Mouse (Mus musculus) heart, postnatal 0 days (tissue): ENCODE data around the gene Efcab1. TPM values are rescaled to one million over a fixed set of nuclear protein-coding genes. Genes with fewer than 3 reads are reported as not detected.
"Not testable (repeated sequence)": the region's sequence is repeated elsewhere in the genome, so short reads cannot be mapped to it uniquely, and the experiment has no call there.

ENCODE experiments used
- ATAC-seq: fragments of 200-750 bp; cut with Nextera tagmentation; 2 replicates; pipeline ENCODE4 v1.8.0; 2017; ENCODE audit warnings: low read depth, moderate number of reproducible peaks, moderate library complexity; ENCODE audit not compliant: insufficient read depth
- DNase-seq: peaks from one replicate; pipeline ENCODE4 v3.0.0-alpha.2; 2016; ENCODE audit warnings: low spot score
- H3K27ac ChIP-seq: fragments of 300-500 bp; sonication (generic); 2 replicates; pipeline ENCODE4 v1.5.1; 2014; ENCODE audit warnings: low read depth, mild to moderate bottlenecking
- H3K27me3 ChIP-seq: fragments of 300-500 bp; sonication (generic); 2 replicates; pipeline ENCODE4 v1.6.1; 2014; ENCODE audit warnings: low read length, mixed read lengths; ENCODE audit not compliant: control insufficient read depth, insufficient read depth
- H3K36me3 ChIP-seq: fragments of 300-500 bp; sonication (generic); replicated peaks from 2 replicates; pipeline ENCODE4 v1.6.1; 2014; ENCODE audit warnings: low read length, mixed read lengths; ENCODE audit not compliant: control insufficient read depth, insufficient read depth
- H3K4me1 ChIP-seq: fragments of 300-500 bp; sonication (generic); 2 replicates; pipeline ENCODE4 v1.6.1; 2014; ENCODE audit warnings: antibody characterized with exemption; ENCODE audit not compliant: control insufficient read depth, insufficient read depth
- H3K4me2 ChIP-seq: fragments of 300-500 bp; sonication (generic); 2 replicates; pipeline ENCODE4 v1.6.1; 2014; ENCODE audit warnings: low read depth, mild to moderate bottlenecking, low read length, moderate library complexity
- H3K4me3 ChIP-seq: fragments of 300-500 bp; sonication (generic); 2 replicates; pipeline ENCODE4 v1.5.1; 2014; ENCODE audit warnings: low read depth, low read length
- H3K9ac ChIP-seq: fragments of 300-500 bp; sonication (generic); replicated peaks from 2 replicates; pipeline ENCODE4 v1.6.1; 2014; ENCODE audit warnings: low read depth, low read length, mixed read lengths
- H3K9me3 ChIP-seq: fragments of 300-500 bp; sonication (generic); replicated peaks from 2 replicates; pipeline ENCODE4 v1.6.1; 2016; ENCODE audit warnings: low read length; ENCODE audit not compliant: control insufficient read depth
- CTCF ChIP-seq: IDR thresholded peaks from 2 replicates; pipeline ENCODE4 v1.5.1; 2016; ENCODE audit warnings: antibody characterized with exemption, control low read depth, low read depth
- EP300 ChIP-seq: IDR thresholded peaks from 2 replicates; pipeline ENCODE4 v1.6.1; 2016; ENCODE audit warnings: antibody characterized with exemption, low read depth
- WGBS: fragments of 180-500 bp; shearing (Covaris S2); extraction: QIAGEN DNeasy Blood & Tissue Kit; methylation state at CpG from one replicate; pipeline ENCODE4 v1.1.7; 2014; 5-methylcytosine and 5-hydroxymethylcytosine counted together
- polyA plus RNA-seq: library from polyadenylated mRNA; unstranded; fragments of >200 nt; fragmentation: Nextera tagmentation; extraction: Ambion mirVana; gene quantifications from 2 replicates; pipeline ENCODE4 v1.2.1, GENCODE M21; 2015
- total RNA-seq: library from RNA; depleted of rRNA; stranded (reverse); fragments of >200 nt; gene quantifications from 2 replicates; pipeline ENCODE4 v1.2.3, GENCODE M21; 2014; ENCODE audit warnings: low replicate concordance

The Efcab1 gene
- total and polyA plus RNA-seq, 2 experiments from 2014 or later, result 0.25 TPM; not detected in 1

DNA sequence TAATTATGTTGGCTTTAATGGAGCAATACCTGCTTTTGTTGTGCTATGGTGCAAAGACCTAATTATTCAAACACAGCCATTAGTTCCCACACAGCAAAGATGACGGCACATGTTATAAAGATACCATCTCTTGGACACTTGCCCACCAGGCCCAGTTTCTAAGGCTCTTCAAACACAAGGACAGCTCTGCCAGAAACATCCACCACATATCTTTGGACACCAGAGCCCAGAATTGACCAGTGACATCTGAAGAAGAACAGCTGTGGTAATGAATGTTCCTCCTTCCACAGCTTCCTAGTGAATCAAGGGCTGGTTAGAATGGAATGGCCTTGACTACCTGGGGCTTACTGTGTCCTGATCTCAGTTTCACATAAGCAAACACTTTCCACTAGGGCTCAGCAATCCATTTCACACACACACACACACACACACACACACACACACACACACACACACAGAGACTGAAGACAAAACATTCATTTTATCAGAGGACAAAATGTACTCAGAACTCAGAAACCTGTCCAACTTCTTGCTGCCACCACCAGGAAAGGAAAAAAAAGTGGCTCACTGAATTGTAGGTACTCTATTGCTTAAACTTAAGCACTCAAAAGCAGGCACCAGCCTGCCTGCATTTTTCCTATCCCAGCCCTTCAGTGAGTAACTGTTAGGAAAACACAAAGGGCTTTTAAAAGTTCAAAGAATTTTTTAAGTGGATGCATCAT lies 33.7 kb downstream of the Efcab1 start:
- H3K4me2 ChIP-seq, result no peak overlapping the region
- no peak; the same call in 1 of the 2 replicates for ATAC-seq
- H3K27ac ChIP-seq, result no peak overlapping the region
- no peak overlapping the region for H3K4me3 ChIP-seq
- H3K36me3 ChIP-seq, result no peaks in the 10 kb centered on the region
- peak; percentile 16 for DNase-seq
- H3K4me1 ChIP-seq, result no peaks in the 10 kb centered on the region
- H3K9me3 ChIP-seq, result no peaks in the 10 kb centered on the region
- no peak overlapping the region for H3K9ac ChIP-seq
- 0 out of 2 replicates have a peak, but pooled peaks cover 7% of the 10 kb centered on the region for H3K27me3 ChIP-seq
- WGBS, result 19% methylated on average over 1 of the region's 1 CpGs
- no peak for TF ChIP-seq CTCF

- H3K4me3 ChIP-seq, result no peak overlapping the region
- no peak overlapping the region for H3K9ac ChIP-seq
- ATAC-seq, result no peak
- H3K4me2 ChIP-seq, result no peak overlapping the region
- H3K27me3 ChIP-seq, result 0 out of 2 replicates have a peak, but pooled peaks cover 7% of the 10 kb centered on the region
- no peaks in the 10 kb centered on the region for H3K36me3 ChIP-seq
- peak overlapping the region; percentile 20; the same call in 1 of the 2 replicates for H3K27ac ChIP-seq
- TF ChIP-seq EP300 (no peak), CTCF (no peak)
- 53% methylated on average over 3 of the region's 3 CpGs for WGBS
- no peaks in the 10 kb centered on the region for H3K9me3 ChIP-seq
- peak; percentile 30 for DNase-seq
- no peaks in the 10 kb centered on the region for H3K4me1 ChIP-seq
Observed at GRCm38 (mm10) chr16:14940898-14941297, 34.5 kb downstream of the Efcab1 start.

- no peak overlapping the region for H3K9ac ChIP-seq
- no peaks in the 10 kb centered on the region for H3K36me3 ChIP-seq
- 82% methylated on average over 2 of the region's 2 CpGs for WGBS
- H3K4me2 ChIP-seq, result no peak overlapping the region
- peaks cover 8% of the 10 kb centered on the region; the same call in 1 of the 2 replicates for H3K27me3 ChIP-seq
- H3K9me3 ChIP-seq, result no peaks in the 10 kb centered on the region
- H3K4me1 ChIP-seq, result no peaks in the 10 kb centered on the region
- DNase-seq (no peak), ATAC-seq (no peak)
- no peak overlapping the region for H3K4me3 ChIP-seq
- TF ChIP-seq CTCF (no peak), EP300 (no peak)
- H3K27ac ChIP-seq, result no peak overlapping the region
Observed at GRCm38 (mm10) chr16:14943530-14943929, 37.1 kb downstream of the Efcab1 start.

GRCm38 (mm10) chr16:14947561-14947960 lies 41.2 kb downstream of the Efcab1 start:
- not testable (repeated sequence) for H3K36me3 ChIP-seq, H3K4me3 ChIP-seq, H3K4me2 ChIP-seq, H3K27me3 ChIP-seq, H3K27ac ChIP-seq, H3K9me3 ChIP-seq, DNase-seq, ATAC-seq, H3K4me1 ChIP-seq, H3K9ac ChIP-seq
- WGBS, result 84% methylated on average over 2 of the region's 2 CpGs

- Histone ChIP-seq H3K27ac (no peak overlapping the region), H3K4me2 (no peak overlapping the region), H3K27me3 (peaks cover 5% of the 10 kb centered on the region; the same call in 1 of the 2 replicates), H3K4me3 (no peak overlapping the region), H3K9ac (no peak overlapping the region), H3K36me3 (no peaks in the 10 kb centered on the region), H3K9me3 (no peaks in the 10 kb centered on the region), H3K4me1 (no peaks in the 10 kb centered on the region)
- 75% methylated on average over 2 of the region's 2 CpGs for WGBS
- ATAC-seq, result no peak
- DNase-seq, result no peak
- no peak for TF ChIP-seq EP300
- no peak for TF ChIP-seq CTCF
Observed at GRCm38 (mm10) chr16:14951894-14952293, 45.5 kb downstream of the Efcab1 start.

DNA sequence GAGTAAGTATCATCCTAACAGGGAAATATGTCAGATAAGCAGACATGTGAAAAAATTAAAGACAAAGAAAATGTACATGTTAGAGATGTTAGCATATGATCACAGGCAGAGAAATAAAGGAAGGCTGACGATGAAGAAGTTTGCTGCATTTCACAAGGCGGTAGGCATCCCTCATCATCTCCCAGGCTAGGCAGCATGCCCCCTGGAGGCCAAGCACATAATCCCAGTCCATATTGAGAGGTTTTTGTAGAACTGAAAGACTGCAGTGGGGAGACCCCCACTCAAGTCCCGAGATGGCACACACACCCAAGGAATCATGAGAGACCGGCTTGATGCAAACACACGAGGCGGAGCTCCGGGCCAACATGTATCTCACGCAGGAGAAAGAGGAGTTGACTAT lies 53.3 kb downstream of the Efcab1 start:
- no peak overlapping the region for H3K9ac ChIP-seq
- no peaks in the 10 kb centered on the region for H3K27me3 ChIP-seq
- no peak overlapping the region for H3K27ac ChIP-seq
- no peaks in the 10 kb centered on the region for H3K4me1 ChIP-seq
- H3K4me2 ChIP-seq, result no peak overlapping the region
- no peak for DNase-seq
- TF ChIP-seq CTCF (no peak), EP300 (no peak)
- no peaks in the 10 kb centered on the region for H3K36me3 ChIP-seq
- no peak overlapping the region for H3K4me3 ChIP-seq
- ATAC-seq, result no peak
- WGBS, result 95% methylated on average over 8 of the region's 8 CpGs
- H3K9me3 ChIP-seq, result peaks cover 4% of the 10 kb centered on the region; the same call in 1 of the 2 replicates
